Mouse (Mus musculus): ENCODE data around the gene Gm38655.

DNA sequence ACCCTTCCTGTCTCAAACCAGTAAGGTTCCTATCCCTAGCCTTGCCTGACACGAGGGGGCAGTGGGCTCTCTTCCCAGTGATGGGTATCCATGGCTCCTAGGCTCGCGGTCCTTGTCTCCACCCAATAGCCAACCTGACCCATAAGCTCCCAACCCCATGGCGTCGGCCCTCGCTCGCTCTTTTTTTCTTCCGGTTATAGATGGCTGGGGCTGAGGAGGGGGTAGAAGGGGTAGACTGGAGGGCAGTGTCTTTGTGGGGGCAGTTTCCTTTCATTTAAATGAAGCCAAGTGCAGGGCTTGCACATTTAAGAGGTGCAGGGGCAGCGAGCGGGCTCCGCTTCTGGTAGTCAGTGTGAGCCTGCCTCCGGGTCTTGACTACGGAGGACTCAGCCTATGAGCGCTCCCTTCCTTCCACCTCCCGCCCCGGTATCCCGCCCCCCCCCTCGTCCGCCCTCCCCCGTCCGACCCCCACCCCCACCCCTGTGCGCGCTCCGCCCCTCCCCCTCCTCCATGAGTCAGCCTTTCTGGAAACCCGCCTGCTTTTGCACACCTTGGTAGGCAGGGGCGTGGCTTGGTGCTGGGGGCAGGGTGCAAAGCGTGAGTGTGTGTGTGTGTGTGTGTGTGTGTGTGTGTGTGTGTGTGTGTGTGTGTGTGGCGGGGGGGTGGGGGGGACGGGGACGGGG, 46.7 kb upstream of the Gm38655 start:
- TF ChIP-seq CTCF (conservative IDR thresholded peaks at IDR 0.05 in 1 of 2, IDR thresholded peaks at IDR 0.05 in 1 of 2; ENCODE audit: low read depth in 2 of 2, low read length in 2 of 2) = no peak
- no peak for TF ChIP-seq RCOR1 (conservative IDR thresholded peaks at IDR 0.05; ENCODE audit: low read depth, low read length)
- TF ChIP-seq POLR2A (IDR thresholded peaks at IDR 0.05; ENCODE audit: low read depth, low read length) = peak; percentile 87
- no peak for TF ChIP-seq MAZ (IDR thresholded peaks at IDR 0.05; ENCODE audit: low read depth, low read length)
- TF ChIP-seq RAD21 (IDR thresholded peaks at IDR 0.05; ENCODE audit: low read depth, low read length) = no peak
- TF ChIP-seq CHD2 (IDR thresholded peaks at IDR 0.05; ENCODE audit: low read length) = no peak

All from CH12.LX (cell line).